Mouse (Mus musculus) heart, postnatal 25 days (tissue): ENCODE measurements around the gene Amer3. TPM values are rescaled to one million over a fixed set of nuclear protein-coding genes. Genes with fewer than 3 reads are reported as not detected.
"Not testable (repeated sequence)": the region's sequence is repeated elsewhere in the genome, so short reads cannot be mapped to it uniquely, and the experiment has no call there.

Experiments used
- DNase-seq: peaks from one replicate; pipeline ENCODE4 v3.0.0; 2022; ENCODE audit warnings: low spot score
- intact Hi-C: fragments of 180-260 bp; cut with DNase I; formaldehyde crosslinking; loops from one replicate; pipeline ENCODE4 v1.15.1; 2025
- total RNA-seq, 2 experiments: library from RNA; stranded (reverse); gene quantifications; 2 replicates each; pipeline ENCODE4 v1.2.3; 2021

The Amer3 gene
- total RNA-seq, 2 experiments from 2014 or later = not detected

- intact Hi-C loops = loop anchor here (5.0 kb wide), 1 partner anchor 138 kb away; no protein-coding TSS in a partner anchor
- DNase-seq = no peak
Observed at GRCm38 (mm10) chr1:34600000-34600399, 20.5 kb downstream of the Amer3 start.

DNA sequence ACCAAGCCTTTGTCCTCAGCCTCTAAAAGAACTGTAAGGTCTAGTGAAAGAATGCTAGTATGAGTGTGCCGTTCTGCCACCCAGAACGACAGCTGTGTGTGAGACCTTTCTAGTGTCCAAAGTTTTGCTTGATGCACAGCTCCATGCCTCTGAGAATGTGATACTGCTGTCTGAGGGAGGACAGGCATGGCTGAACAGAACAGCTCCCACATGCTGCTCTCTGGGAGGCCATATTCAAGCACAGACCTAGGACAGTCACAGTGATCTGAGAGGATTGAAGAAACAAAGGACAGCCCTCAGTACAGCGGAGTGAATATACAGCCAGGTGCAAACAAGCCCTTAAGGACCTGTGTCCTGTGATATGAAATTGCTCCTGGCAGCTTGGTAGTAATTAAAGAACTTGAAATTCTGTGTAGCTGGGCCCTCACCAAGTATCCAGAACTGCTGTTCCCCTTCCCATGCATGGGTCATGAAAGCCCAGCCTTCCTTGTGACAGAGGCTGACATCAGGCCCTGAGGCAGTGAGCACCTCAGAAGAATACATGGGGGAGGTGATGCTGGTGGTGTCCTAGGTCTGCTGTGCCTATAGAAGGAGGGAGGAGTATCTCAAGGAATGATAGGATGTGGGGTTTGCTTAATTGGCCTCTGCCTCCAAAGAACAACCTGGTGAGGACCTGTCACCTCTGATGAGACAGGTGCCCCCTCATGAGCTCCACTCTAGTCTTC lies 22.0 kb downstream of the Amer3 start:
- DNase-seq = no peak
- intact Hi-C loops = no loop called here

DNA sequence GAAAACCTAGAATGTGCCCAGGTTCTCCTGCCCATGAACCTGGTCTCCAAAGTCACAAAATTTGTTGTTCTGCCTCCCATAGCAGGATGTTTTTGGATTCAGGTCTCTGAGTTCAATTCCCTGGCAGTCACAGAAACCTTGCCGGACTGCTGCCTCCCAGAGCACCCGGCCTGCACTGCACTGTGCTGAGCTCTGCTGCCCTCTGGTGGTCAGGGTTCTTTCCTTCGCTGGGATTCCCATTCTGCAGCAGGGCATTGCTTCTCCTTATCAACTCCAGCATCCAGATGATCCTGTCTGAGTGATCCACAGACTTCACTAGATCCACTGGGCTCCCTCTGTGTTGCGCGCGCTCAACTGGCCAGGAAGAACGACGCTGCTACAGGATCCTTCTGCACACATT lies 22.9 kb downstream of the Amer3 start:
- intact Hi-C loops = no loop called here

GRCm38 (mm10) chr1:34613801-34614200 lies 34.3 kb downstream of the Amer3 start:
- no peak for DNase-seq
- intact Hi-C loops = no loop called here

More for the DNA sequence above, 22.9 kb downstream of the Amer3 start:
- DNase-seq = no peak

DNA sequence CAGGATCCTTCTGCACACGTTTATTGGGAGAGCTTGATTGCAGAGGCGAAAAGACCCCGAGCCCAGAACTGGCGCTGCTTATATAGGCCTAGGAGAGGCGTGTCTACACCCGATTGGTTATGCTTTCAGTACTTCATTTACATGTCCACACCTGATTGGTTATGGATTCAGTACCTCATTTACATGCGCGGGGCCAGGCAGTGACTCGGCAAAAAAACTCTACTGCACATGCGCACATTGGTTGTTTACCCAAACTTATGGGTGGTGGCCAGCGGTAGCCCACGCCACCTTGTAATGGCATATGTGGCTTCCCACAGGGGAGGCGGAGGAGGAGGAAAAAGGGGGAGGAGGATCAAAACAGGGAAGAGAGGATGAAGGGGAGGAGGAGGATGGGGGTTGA lies 40.7 kb downstream of the Amer3 start:
- DNase-seq, intact Hi-C loops: not testable (repeated sequence)

- intact Hi-C loops, DNase-seq: not testable (repeated sequence)
Observed at GRCm38 (mm10) chr1:34620761-34621160, 41.3 kb downstream of the Amer3 start.

DNA sequence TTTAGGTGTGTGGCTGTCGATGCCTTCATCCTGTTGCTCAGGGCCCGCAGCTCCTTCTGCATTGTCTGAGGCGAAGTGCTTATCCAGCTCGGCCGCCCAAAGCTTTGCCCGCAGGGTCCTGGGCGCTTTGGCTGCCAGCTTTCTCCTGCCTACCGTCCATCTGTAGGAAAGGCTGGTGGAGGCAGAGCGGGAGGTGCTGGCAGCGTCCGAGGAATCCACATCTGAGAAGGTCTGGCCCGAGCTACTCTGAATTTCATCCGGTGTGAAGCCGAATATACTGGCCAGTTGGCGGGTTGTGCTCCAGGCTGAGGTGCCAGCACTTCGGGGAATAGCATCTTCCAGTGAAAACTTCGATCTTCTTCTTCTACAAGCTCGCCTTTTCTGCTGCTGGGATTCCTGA lies 56.3 kb downstream of the Amer3 start:
- DNase-seq = no peak
- intact Hi-C loops = no loop called here

Other genes with a start within 250 kb of the Amer3 start
- gene Ccdc115, start 140.0 kb upstream of the Amer3 start, total RNA-seq = 10 to 100 TPM; 14.9 to 15.3 TPM
- 10 to 100 TPM; 29.2 to 31.4 TPM for gene Imp4, start 139.8 kb upstream of the Amer3 start, total RNA-seq
- 1 to 10 TPM; 4.2 to 5.6 TPM for gene Ptpn18, start 119.9 kb upstream of the Amer3 start, total RNA-seq
- not detected for gene Prss39, start 81.2 kb upstream of the Amer3 start, total RNA-seq
- not detected for gene Cfc1, start 44.0 kb upstream of the Amer3 start, total RNA-seq
- gene Prss40, start 18.7 kb upstream of the Amer3 start, total RNA-seq = not detected